Mouse (Mus musculus) forebrain, postnatal 0 days (tissue): ENCODE measurements at regions not wholly inside any gene's neighbourhood (a gene's known extent, or its start where the extent isn't known, plus 50 kb on each side); places are given as distances from the start of the nearest gene placed in this dataset.
"Not testable (repeated sequence)": the region's sequence is repeated elsewhere in the genome, so short reads cannot be mapped to it uniquely, and the experiment has no call there.

ENCODE experiments used
- ATAC-seq: fragments of 200-750 bp; cut with Nextera tagmentation; 2 replicates; pipeline ENCODE4 v1.8.0; 2017; ENCODE audit warnings: mild to moderate bottlenecking, moderate library complexity
- DNase-seq: peaks from one replicate; pipeline ENCODE4 v3.0.0-alpha.2; 2015
- H3K27ac ChIP-seq: fragments of 300-500 bp; sonication (generic); 2 replicates; pipeline ENCODE4 v1.5.1; 2014; ENCODE audit warnings: low read depth, mild to moderate bottlenecking, antibody characterized with exemption, low read length, moderate library complexity, mixed read lengths
- H3K27me3 ChIP-seq: fragments of 300-500 bp; sonication (generic); 2 replicates; pipeline ENCODE4 v1.6.1; 2014; ENCODE audit warnings: mild to moderate bottlenecking, low read length, mixed read lengths; ENCODE audit not compliant: insufficient read depth
- H3K36me3 ChIP-seq: fragments of 300-500 bp; sonication (generic); 2 replicates; pipeline ENCODE4 v1.6.1; 2014; ENCODE audit warnings: mild to moderate bottlenecking, moderate library complexity; ENCODE audit not compliant: insufficient read depth
- H3K4me1 ChIP-seq: fragments of 300-500 bp; sonication (generic); 2 replicates; pipeline ENCODE4 v1.6.1; 2014; ENCODE audit warnings: antibody characterized with exemption; ENCODE audit not compliant: insufficient read depth
- H3K4me2 ChIP-seq: fragments of 300-500 bp; sonication (generic); 2 replicates; pipeline ENCODE4 v1.6.1; 2014; ENCODE audit warnings: low read depth, mild to moderate bottlenecking, moderate library complexity
- H3K4me3 ChIP-seq: fragments of 300-500 bp; sonication (generic); 2 replicates; pipeline ENCODE4 v1.5.1; 2014; ENCODE audit warnings: low read depth, low read length, mixed read lengths
- H3K9ac ChIP-seq: fragments of 300-500 bp; sonication (generic); 2 replicates; pipeline ENCODE4 v1.6.1; 2014; ENCODE audit warnings: mild to moderate bottlenecking
- H3K9me3 ChIP-seq: fragments of 300-500 bp; sonication (generic); 2 replicates; pipeline ENCODE4 v1.6.1; 2016; ENCODE audit warnings: low read length
- CTCF ChIP-seq: sonication (generic); IDR thresholded peaks from 2 replicates; pipeline ENCODE4 v1.5.1; 2016; ENCODE audit warnings: antibody characterized with exemption, control low read depth, low read depth
- WGBS: fragments of 180-500 bp; shearing (Covaris S2); extraction: QIAGEN DNeasy Blood & Tissue Kit; methylation state at CpG from one replicate; pipeline ENCODE4 v1.1.7; 2014; 5-methylcytosine and 5-hydroxymethylcytosine counted together

DNA sequence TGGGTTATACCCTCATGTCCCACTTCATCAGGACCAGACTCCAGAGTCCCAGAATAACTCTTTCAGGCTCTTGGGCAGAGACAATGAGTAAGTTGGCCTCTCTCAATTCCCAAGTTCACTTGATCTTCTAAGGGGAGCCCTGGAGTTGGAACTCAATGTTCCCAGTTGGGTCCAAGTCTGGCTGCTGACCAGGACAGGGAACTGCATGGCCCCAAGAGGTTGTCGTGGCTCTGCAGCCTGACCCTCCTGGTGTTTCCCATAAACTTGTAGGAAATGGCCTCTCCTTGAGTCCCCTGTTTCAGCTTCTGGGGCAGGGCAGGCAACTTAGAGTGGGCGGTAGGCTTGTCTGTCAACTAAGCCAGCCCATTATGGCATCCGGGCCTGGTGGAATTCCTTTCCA is 286.2 kb downstream of the Cyp26b1 start:
- Histone ChIP-seq H3K4me3 (no peak overlapping the region), H3K36me3 (no peaks in the 10 kb centered on the region), H3K27ac (no peak overlapping the region), H3K9ac (no peak overlapping the region), H3K27me3 (no peaks in the 10 kb centered on the region), H3K4me1 (no peaks in the 10 kb centered on the region), H3K4me2 (no peak overlapping the region), H3K9me3 (no peaks in the 10 kb centered on the region)
- ATAC-seq = no peak
- DNase-seq = no peak
- WGBS = 85% methylated on average over 3 of the region's 3 CpGs
- no peak for TF ChIP-seq CTCF

DNA sequence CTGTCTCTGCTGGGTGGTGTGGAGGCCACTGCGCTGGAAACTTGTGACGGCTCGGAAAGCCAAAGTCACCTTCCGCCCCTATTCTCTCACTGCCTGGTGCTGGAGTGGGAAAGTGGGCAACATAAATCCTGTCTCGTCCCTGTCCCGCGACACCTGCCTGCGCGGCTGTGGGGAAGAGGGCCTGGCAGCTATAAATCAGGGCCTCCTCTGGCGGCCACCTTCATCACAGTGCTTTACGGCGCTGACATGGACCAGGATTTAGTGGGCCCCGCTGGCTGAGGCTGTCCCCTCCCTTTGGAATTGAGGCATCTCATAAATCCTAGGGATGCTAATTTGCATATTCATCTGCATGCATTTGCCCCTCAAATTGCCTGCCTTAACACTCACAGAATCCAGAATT is 287.1 kb downstream of the Cyp26b1 start:
- no peak for TF ChIP-seq CTCF

GRCm38 (mm10) chr6:84305093-84305492 is 288.6 kb downstream of the Cyp26b1 start:
- 80% methylated on average over 3 of the region's 3 CpGs for whole genome bisulfite sequencing
- Histone ChIP-seq H3K27ac (no peak overlapping the region), H3K4me2 (no peak overlapping the region), H3K9ac (no peak overlapping the region), H3K36me3 (no peaks in the 10 kb centered on the region), H3K9me3 (no peaks in the 10 kb centered on the region), H3K4me3 (no peak overlapping the region), H3K4me1 (no peaks in the 10 kb centered on the region), H3K27me3 (no peaks in the 10 kb centered on the region)
- DNase-seq (no peak), ATAC-seq (no peak)
- no peak for TF ChIP-seq CTCF

More for the DNA sequence above, 287.1 kb downstream of the Cyp26b1 start:
- H3K4me1 ChIP-seq = no peaks in the 10 kb centered on the region
- H3K4me2 ChIP-seq = no peak overlapping the region
- no peaks in the 10 kb centered on the region for H3K36me3 ChIP-seq
- no peak overlapping the region for H3K27ac ChIP-seq
- no peak overlapping the region for H3K9ac ChIP-seq
- no peaks in the 10 kb centered on the region for H3K9me3 ChIP-seq
- no peak overlapping the region for H3K4me3 ChIP-seq
- H3K27me3 ChIP-seq = no peaks in the 10 kb centered on the region
- no peak for DNase-seq
- no peak for ATAC-seq
- 85% methylated on average over 13 of the region's 13 CpGs for WGBS

GRCm38 (mm10) chr6:84302916-84303315 is 290.8 kb downstream of the Cyp26b1 start:
- not testable (repeated sequence) for H3K27ac ChIP-seq, H3K27me3 ChIP-seq, H3K9me3 ChIP-seq, H3K36me3 ChIP-seq, H3K9ac ChIP-seq, ATAC-seq, DNase-seq, H3K4me2 ChIP-seq, H3K4me1 ChIP-seq, H3K4me3 ChIP-seq
- WGBS = 74% methylated on average over 3 of the region's 3 CpGs

- TF ChIP-seq CTCF = no peak
- no peak overlapping the region for H3K27ac ChIP-seq
Measured at GRCm38 (mm10) chr6:84299936-84300335, 291.5 kb downstream of the Dysf start.

GRCm38 (mm10) chr6:84299146-84299545 is 290.8 kb downstream of the Dysf start:
- no peak overlapping the region for H3K27ac ChIP-seq
- no peaks in the 10 kb centered on the region for H3K36me3 ChIP-seq
- no peak for DNase-seq
- ATAC-seq = no peak
- no peak overlapping the region for H3K9ac ChIP-seq
- no peaks in the 10 kb centered on the region for H3K4me1 ChIP-seq
- TF ChIP-seq CTCF = no peak
- H3K4me3 ChIP-seq = no peak overlapping the region
- no peaks in the 10 kb centered on the region for H3K27me3 ChIP-seq
- H3K9me3 ChIP-seq = no peaks in the 10 kb centered on the region
- H3K4me2 ChIP-seq = no peak overlapping the region

More at GRCm38 (mm10) chr6:84299936-84300335, 291.5 kb downstream of the Dysf start:
- 90% methylated on average over 2 of the region's 2 CpGs for WGBS
- H3K9me3 ChIP-seq = no peaks in the 10 kb centered on the region
- H3K27me3 ChIP-seq = no peaks in the 10 kb centered on the region
- no peak overlapping the region for H3K4me3 ChIP-seq
- H3K9ac ChIP-seq = no peak overlapping the region
- no peak overlapping the region for H3K4me2 ChIP-seq
- DNase-seq (no peak), ATAC-seq (no peak)
- no peaks in the 10 kb centered on the region for H3K4me1 ChIP-seq
- no peaks in the 10 kb centered on the region for H3K36me3 ChIP-seq

GRCm38 (mm10) chr6:84273907-84274306 is 265.5 kb downstream of the Dysf start:
- not testable (repeated sequence) for H3K27me3 ChIP-seq, H3K27ac ChIP-seq, ATAC-seq, H3K9me3 ChIP-seq, H3K4me2 ChIP-seq, H3K36me3 ChIP-seq, H3K4me3 ChIP-seq, H3K9ac ChIP-seq
- 0 out of 2 replicates have a peak, but pooled peaks cover 10% of the 10 kb centered on the region for H3K4me1 ChIP-seq
- peak; percentile 63 for DNase-seq
